Mouse (Mus musculus) forebrain, embryonic 15.5 days (tissue): Measurements from ENCODE around the gene Fer. TPM values are rescaled to one million over a fixed set of nuclear protein-coding genes. Genes with fewer than 3 reads are reported as not detected.
A peak's percentile ranks its signal among the peaks of the same experiment; 100 is the strongest.

ENCODE experiments used
- ATAC-seq: fragments of 200-750 bp; cut with Nextera tagmentation; replicated peaks from 2 replicates; pipeline ENCODE4 v1.8.0; 2017; ENCODE audit warnings: mild to moderate bottlenecking, moderate TSS enrichment, moderate library complexity
- H3K27ac ChIP-seq: fragments of 300-500 bp; sonication (generic); replicated peaks from 2 replicates; pipeline ENCODE4 v1.5.1; 2015; ENCODE audit warnings: mild to moderate bottlenecking, inconsistent platforms
- H3K27me3 ChIP-seq: fragments of 300-500 bp; sonication (generic); 2 replicates; pipeline ENCODE4 v1.6.1; 2015; ENCODE audit warnings: inconsistent platforms
- H3K36me3 ChIP-seq: fragments of 300-500 bp; sonication (generic); 2 replicates; pipeline ENCODE4 v1.6.1; 2015; ENCODE audit warnings: mild to moderate bottlenecking, inconsistent platforms
- H3K4me1 ChIP-seq: fragments of 300-500 bp; sonication (generic); 2 replicates; pipeline ENCODE4 v1.6.1; 2015; ENCODE audit warnings: inconsistent platforms
- H3K4me2 ChIP-seq: fragments of 300-500 bp; sonication (generic); replicated peaks from 2 replicates; pipeline ENCODE4 v1.6.1; 2015; ENCODE audit warnings: mild to moderate bottlenecking, inconsistent platforms
- H3K4me3 ChIP-seq: fragments of 300-500 bp; sonication (generic); 2 replicates; pipeline ENCODE4 v1.5.1; 2015; ENCODE audit warnings: mild to moderate bottlenecking, inconsistent platforms
- H3K9ac ChIP-seq: fragments of 300-500 bp; sonication (generic); replicated peaks from 2 replicates; pipeline ENCODE4 v1.6.1; 2015; ENCODE audit warnings: mild to moderate bottlenecking, inconsistent platforms
- H3K9me3 ChIP-seq: fragments of 300-500 bp; sonication (generic); 2 replicates; pipeline ENCODE4 v1.6.1; 2016; ENCODE audit warnings: inconsistent platforms
- WGBS: fragments of 180-500 bp; shearing (Covaris S2); methylation state at CpG from one replicate; pipeline ENCODE4 v1.1.7; 2015; ENCODE audit warnings: mixed read lengths; 5-methylcytosine and 5-hydroxymethylcytosine counted together
- polyA plus RNA-seq: library from polyadenylated mRNA; unstranded; fragments of >200 nt; fragmentation: Nextera tagmentation; extraction: Ambion mirVana; gene quantifications from 2 replicates; pipeline ENCODE4 v1.2.1, GENCODE M21; 2015

Fer gene
- polyA plus RNA-seq, 1 experiment from 2014 or later: 33.7 TPM

GRCm38 (mm10) chr17:64100172-64100510, 237.3 kb downstream of the Fer start:
- no peak overlapping the region for H3K4me2 ChIP-seq
- peak; percentile 51; the same call in 1 of the 2 replicates for ATAC-seq
- no peak overlapping the region for H3K27ac ChIP-seq
- H3K4me3 ChIP-seq: no peak overlapping the region
- WGBS: 47% methylated on average over 3 of the region's 3 CpGs
- no peaks in the 10 kb centered on the region for H3K36me3 ChIP-seq
- no peak overlapping the region for H3K9ac ChIP-seq
- H3K4me1 ChIP-seq: peaks cover 8% of the 10 kb centered on the region
- no peaks in the 10 kb centered on the region for H3K27me3 ChIP-seq
- H3K9me3 ChIP-seq: no peaks in the 10 kb centered on the region

- no peaks in the 10 kb centered on the region for H3K36me3 ChIP-seq
- H3K4me1 ChIP-seq: 0 out of 2 replicates have a peak, but pooled peaks cover 3% of the 10 kb centered on the region
- H3K27me3 ChIP-seq: no peaks in the 10 kb centered on the region
- H3K9me3 ChIP-seq: no peaks in the 10 kb centered on the region
- H3K4me2 ChIP-seq: no peak overlapping the region
- no peak for ATAC-seq
- H3K27ac ChIP-seq: no peak overlapping the region
- 95% methylated on average over 5 of the region's 5 CpGs for WGBS
- no peak overlapping the region for H3K9ac ChIP-seq
- H3K4me3 ChIP-seq: no peak overlapping the region
Observed at GRCm38 (mm10) chr17:64108773-64109172, 245.9 kb downstream of the Fer start.

- no peak overlapping the region for H3K27ac ChIP-seq
- no peak for ATAC-seq
- H3K4me3 ChIP-seq: no peak overlapping the region
- H3K27me3 ChIP-seq: no peaks in the 10 kb centered on the region
- no peaks in the 10 kb centered on the region for H3K36me3 ChIP-seq
- 0 out of 2 replicates have a peak, but pooled peaks cover 3% of the 10 kb centered on the region for H3K4me1 ChIP-seq
- H3K4me2 ChIP-seq: no peak overlapping the region
- WGBS: 65% methylated on average over 8 of the region's 8 CpGs
- no peak overlapping the region for H3K9ac ChIP-seq
- no peaks in the 10 kb centered on the region for H3K9me3 ChIP-seq
Observed at GRCm38 (mm10) chr17:64109871-64110270, 247.0 kb downstream of the Fer start.

- no peak overlapping the region for H3K4me3 ChIP-seq
- no peak for ATAC-seq
- no peaks in the 10 kb centered on the region for H3K27me3 ChIP-seq
- 79% methylated on average over 5 of the region's 5 CpGs for WGBS
- H3K9me3 ChIP-seq: no peaks in the 10 kb centered on the region
- no peak overlapping the region for H3K4me2 ChIP-seq
- H3K9ac ChIP-seq: no peak overlapping the region
- no peaks in the 10 kb centered on the region for H3K36me3 ChIP-seq
- 0 out of 2 replicates have a peak, but pooled peaks cover 3% of the 10 kb centered on the region for H3K4me1 ChIP-seq
- H3K27ac ChIP-seq: no peak overlapping the region
Observed at GRCm38 (mm10) chr17:64113625-64114024, 250.8 kb downstream of the Fer start.

- Histone ChIP-seq H3K27me3 (no peaks in the 10 kb centered on the region), H3K36me3 (no peaks in the 10 kb centered on the region), H3K27ac (no peak overlapping the region), H3K9ac (no peak overlapping the region), H3K4me2 (no peak overlapping the region), H3K4me1 (no peaks in the 10 kb centered on the region), H3K9me3 (no peaks in the 10 kb centered on the region), H3K4me3 (no peak overlapping the region)
- 85% methylated on average over 6 of the region's 6 CpGs for WGBS
- ATAC-seq: no peak
Observed at GRCm38 (mm10) chr17:64116762-64117161, 253.9 kb downstream of the Fer start.

- WGBS: 82% methylated on average over 5 of the region's 5 CpGs
- Histone ChIP-seq H3K4me2 (no peak overlapping the region), H3K27me3 (no peaks in the 10 kb centered on the region), H3K9me3 (no peaks in the 10 kb centered on the region), H3K36me3 (no peaks in the 10 kb centered on the region), H3K27ac (no peak overlapping the region), H3K4me3 (no peak overlapping the region), H3K4me1 (no peaks in the 10 kb centered on the region), H3K9ac (no peak overlapping the region)
- ATAC-seq: no peak
Observed at GRCm38 (mm10) chr17:64119697-64120288, 256.9 kb downstream of the Fer start.

GRCm38 (mm10) chr17:64122556-64122955, 259.7 kb downstream of the Fer start:
- 90% methylated on average over 11 of the region's 11 CpGs for WGBS
- no peaks in the 10 kb centered on the region for H3K4me1 ChIP-seq
- no peak overlapping the region for H3K27ac ChIP-seq
- H3K4me2 ChIP-seq: no peak overlapping the region
- H3K9me3 ChIP-seq: no peaks in the 10 kb centered on the region
- H3K36me3 ChIP-seq: no peaks in the 10 kb centered on the region
- no peak overlapping the region for H3K9ac ChIP-seq
- H3K27me3 ChIP-seq: no peaks in the 10 kb centered on the region
- no peak overlapping the region for H3K4me3 ChIP-seq
- ATAC-seq: no peak

- Histone ChIP-seq H3K4me1 (no peaks in the 10 kb centered on the region), H3K36me3 (no peaks in the 10 kb centered on the region), H3K9me3 (no peaks in the 10 kb centered on the region), H3K27ac (no peak overlapping the region), H3K4me2 (no peak overlapping the region), H3K9ac (no peak overlapping the region), H3K4me3 (no peak overlapping the region), H3K27me3 (no peaks in the 10 kb centered on the region)
- no peak for ATAC-seq
- WGBS: 54% methylated on average over 3 of the region's 3 CpGs
Observed at GRCm38 (mm10) chr17:64123732-64124131, 260.9 kb downstream of the Fer start.

GRCm38 (mm10) chr17:64126904-64127303, 264.0 kb downstream of the Fer start:
- no peak overlapping the region for H3K4me3 ChIP-seq

GRCm38 (mm10) chr17:64129750-64130149, 266.9 kb downstream of the Fer start:
- H3K4me3 ChIP-seq: no peak overlapping the region
- no peaks in the 10 kb centered on the region for H3K27me3 ChIP-seq
- no peak overlapping the region for H3K27ac ChIP-seq
- ATAC-seq: peak; percentile 35; the same call in 1 of the 2 replicates
- peaks cover 17% of the 10 kb centered on the region for H3K4me1 ChIP-seq
- H3K9ac ChIP-seq: no peak overlapping the region
- H3K9me3 ChIP-seq: no peaks in the 10 kb centered on the region
- 64% methylated on average over 2 of the region's 2 CpGs for WGBS
- no peaks in the 10 kb centered on the region for H3K36me3 ChIP-seq
- H3K4me2 ChIP-seq: no peak overlapping the region

More at GRCm38 (mm10) chr17:64126904-64127303, 264.0 kb downstream of the Fer start:
- no peaks in the 10 kb centered on the region for H3K27me3 ChIP-seq
- H3K9me3 ChIP-seq: no peaks in the 10 kb centered on the region
- whole genome bisulfite sequencing: 96% methylated on average over 5 of the region's 5 CpGs
- H3K4me2 ChIP-seq: no peak overlapping the region
- H3K4me1 ChIP-seq: peaks cover 17% of the 10 kb centered on the region
- no peak overlapping the region for H3K27ac ChIP-seq
- no peak overlapping the region for H3K9ac ChIP-seq
- ATAC-seq: no peak
- no peaks in the 10 kb centered on the region for H3K36me3 ChIP-seq

- ATAC-seq: peak; percentile 90
- H3K9me3 ChIP-seq: no peaks in the 10 kb centered on the region
- H3K4me3 ChIP-seq: no peak overlapping the region
- no peak overlapping the region for H3K4me2 ChIP-seq
- no peaks in the 10 kb centered on the region for H3K27me3 ChIP-seq
- 34% methylated on average over 3 of the region's 3 CpGs for WGBS
- H3K36me3 ChIP-seq: no peaks in the 10 kb centered on the region
- peaks cover 17% of the 10 kb centered on the region for H3K4me1 ChIP-seq
- H3K27ac ChIP-seq: no peak overlapping the region; the same call in 1 of the 2 replicates
- no peak overlapping the region for H3K9ac ChIP-seq
Observed at GRCm38 (mm10) chr17:64130356-64130755, 267.5 kb downstream of the Fer start.

- ATAC-seq: no peak
- 86% methylated on average over 6 of the region's 6 CpGs for WGBS
- no peaks in the 10 kb centered on the region for H3K9me3 ChIP-seq
- H3K27ac ChIP-seq: no peak overlapping the region
- H3K36me3 ChIP-seq: no peaks in the 10 kb centered on the region
- peaks cover 17% of the 10 kb centered on the region for H3K4me1 ChIP-seq
- H3K27me3 ChIP-seq: no peaks in the 10 kb centered on the region
- H3K4me3 ChIP-seq: no peak overlapping the region
- no peak overlapping the region for H3K9ac ChIP-seq
- H3K4me2 ChIP-seq: no peak overlapping the region
Observed at GRCm38 (mm10) chr17:64132183-64132582, 269.3 kb downstream of the Fer start.
